Mouse (Mus musculus) kidney, adult 9 months (tissue): ENCODE measurements at regions not wholly inside any gene's neighbourhood (a gene's known extent, or its start where the extent isn't known, plus 50 kb on each side); places are given as distances from the start of the nearest gene placed in this dataset.

Experiments used
- DNase-seq: peaks from one replicate; pipeline ENCODE4 v3.0.0; 2022

DNA sequence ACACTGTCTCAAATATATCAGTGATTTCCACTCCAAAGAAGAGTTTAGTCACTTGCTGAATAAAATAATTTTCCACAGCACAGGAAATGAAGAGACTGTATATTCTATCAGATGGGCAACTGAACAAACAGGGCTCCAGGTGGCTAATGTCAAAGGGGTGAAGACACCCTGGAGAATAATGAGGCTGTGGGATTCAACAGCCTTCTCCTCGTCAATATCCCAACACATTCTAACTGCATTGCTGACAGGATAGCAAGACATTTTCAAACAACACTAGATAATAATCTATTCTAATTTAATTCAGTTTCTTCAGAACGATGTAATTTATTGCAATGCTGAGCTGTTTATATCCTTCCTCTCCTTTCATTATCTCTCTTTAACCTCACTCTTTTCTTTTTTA lies 134.4 kb upstream of the Klhl13 start:
- no peak for DNase-seq

DNA sequence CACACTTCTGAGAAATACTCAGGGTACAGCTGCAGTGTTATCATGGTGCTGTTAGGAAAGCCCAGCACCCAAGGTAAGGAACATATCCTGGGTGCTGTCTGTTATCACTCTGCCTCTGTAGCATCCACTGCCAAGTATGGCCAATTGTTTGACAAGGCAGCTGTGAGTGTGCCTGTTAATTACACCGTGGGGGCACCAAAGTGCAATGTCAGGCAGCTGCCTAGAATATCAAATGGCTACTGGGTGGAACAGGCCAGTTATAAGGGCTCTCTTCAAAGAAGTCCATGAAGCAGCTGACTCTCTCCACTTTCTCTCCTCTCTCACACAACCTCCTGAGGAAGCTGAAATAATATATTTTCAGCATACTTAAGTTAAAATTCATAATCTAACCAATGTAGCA lies 130.3 kb upstream of the Klhl13 start:
- no peak for DNase-seq

DNA sequence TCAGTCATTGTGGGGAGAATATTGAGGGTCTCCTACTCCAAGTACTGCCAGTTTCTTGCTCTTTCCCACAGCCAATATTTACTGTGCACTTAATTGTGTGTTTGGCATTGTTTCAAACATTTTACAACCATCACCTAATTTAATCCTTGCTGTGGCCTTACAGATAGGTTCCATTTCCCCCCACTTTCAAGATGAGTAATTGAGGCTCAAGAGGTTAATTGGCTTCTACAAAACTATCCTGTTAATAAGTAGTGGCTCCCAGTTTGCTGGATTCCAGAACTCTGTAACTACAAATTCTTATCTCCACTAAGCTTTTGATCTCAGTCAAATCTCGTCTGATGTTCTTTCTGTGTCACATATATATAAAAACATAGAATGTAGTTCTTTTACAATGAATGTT lies 112.0 kb upstream of the Klhl13 start:
- no peak for DNase-seq

DNA sequence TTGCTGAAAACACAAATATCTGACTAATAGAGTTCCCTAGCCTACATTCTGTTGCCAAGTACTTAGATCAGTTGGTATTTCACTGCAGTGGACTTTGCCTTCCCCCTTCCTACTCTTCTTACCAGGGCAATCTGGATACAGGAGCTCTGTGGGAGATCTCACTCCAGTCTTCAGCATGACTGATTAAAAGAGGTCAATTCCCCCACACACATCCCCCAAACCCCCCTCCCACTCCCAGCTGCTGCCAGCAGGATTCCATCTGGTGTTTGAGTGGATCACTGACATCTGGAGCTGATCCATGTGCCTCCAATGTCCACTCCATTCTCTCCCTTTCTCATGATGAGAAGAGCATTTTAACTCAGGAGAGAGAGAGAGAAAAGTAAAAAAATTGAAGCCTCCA lies 101.1 kb upstream of the Klhl13 start:
- peak; percentile 43 for DNase-seq

DNA sequence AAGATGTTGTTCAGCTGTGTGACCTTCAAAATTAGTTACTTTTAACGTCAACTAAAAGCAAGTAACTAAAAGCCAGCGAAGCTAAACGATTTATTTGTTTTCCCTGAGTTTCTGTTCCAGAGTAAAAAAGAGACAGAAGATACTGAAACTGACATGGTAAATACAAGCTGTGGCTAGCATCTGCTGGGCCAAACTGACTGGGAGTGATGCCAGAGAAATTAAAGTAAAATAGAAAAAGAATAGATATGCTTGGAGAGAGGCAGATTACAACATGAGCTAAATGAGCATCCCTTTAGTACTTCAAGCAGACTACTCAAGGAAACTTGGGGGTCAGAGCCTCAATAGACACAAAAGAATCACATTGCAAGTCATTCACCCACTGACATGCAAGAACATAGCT lies 88.7 kb upstream of the Klhl13 start:
- DNase-seq, result no peak

DNA sequence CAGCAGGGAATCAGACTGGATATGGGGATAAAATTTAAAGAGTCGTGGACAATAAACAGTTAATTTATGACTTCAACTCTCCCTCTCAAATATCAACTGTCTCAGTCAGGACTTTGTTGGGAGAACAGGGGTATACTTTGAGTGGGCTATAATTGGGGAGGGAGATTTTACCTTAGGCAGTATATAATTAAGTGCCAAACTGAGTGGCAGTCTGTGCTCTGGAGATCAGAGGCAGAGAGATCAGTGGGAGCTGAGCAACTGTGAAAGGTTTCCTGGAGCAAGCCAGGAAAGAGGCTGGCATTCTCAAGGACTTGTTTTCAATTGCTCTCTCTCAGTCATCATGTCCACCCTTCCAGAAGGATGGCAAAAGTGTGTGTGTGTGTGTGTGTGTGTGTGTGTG lies 57.9 kb upstream of the Klhl13 start:
- no peak for DNase-seq

DNA sequence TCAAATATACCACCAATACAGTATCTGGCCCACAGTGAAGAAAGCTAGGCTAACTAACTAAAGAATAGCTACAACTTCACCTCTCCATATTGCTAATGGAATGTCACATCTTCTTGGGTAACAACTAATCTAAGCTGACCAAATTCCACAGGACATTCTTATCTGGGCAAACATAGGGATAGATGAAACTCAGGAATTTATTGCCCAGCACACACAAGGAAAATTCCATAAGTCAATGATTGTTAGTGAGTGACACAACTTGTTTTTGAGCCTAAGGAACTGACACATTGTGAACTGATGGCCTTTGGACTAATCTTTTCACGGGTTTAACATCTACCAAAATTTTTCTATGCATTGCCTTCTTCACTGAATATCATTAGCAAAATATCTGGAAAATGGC lies 52.6 kb upstream of the Klhl13 start:
- no peak for DNase-seq
